Mouse (Mus musculus) liver, embryonic 14.5 days (tissue): ENCODE measurements around the gene Mast1. TPM values are rescaled to one million over a fixed set of nuclear protein-coding genes. Genes with fewer than 3 reads are reported as not detected.
"Not testable (repeated sequence)": the region's sequence is repeated elsewhere in the genome, so short reads cannot be mapped to it uniquely, and the experiment has no call there.

Experiments used
- ATAC-seq: fragments of 200-750 bp; cut with Nextera tagmentation; 2 replicates; pipeline ENCODE4 v1.8.0; 2017; ENCODE audit warnings: moderate number of reproducible peaks, mild to moderate bottlenecking, moderate library complexity; ENCODE audit not compliant: insufficient read depth
- DNase-seq, 3 experiments: peaks; one replicate each; pipeline ENCODE4 v3.0.0-alpha.2; 2012 to 2013; ENCODE audit warnings: low read depth in 3 of 3, low spot score in 3 of 3
- H3K27ac ChIP-seq: fragments of 300-500 bp; sonication (generic); 2 replicates; pipeline ENCODE4 v1.5.1; 2014; ENCODE audit warnings: moderate library complexity, mild to moderate bottlenecking, control low read depth, inconsistent platforms
- H3K27me3 ChIP-seq: fragments of 300-500 bp; sonication (generic); 2 replicates; pipeline ENCODE4 v1.6.1; 2014; ENCODE audit warnings: mild to moderate bottlenecking, low read length, moderate library complexity; ENCODE audit not compliant: control insufficient read depth, insufficient read depth
- H3K36me3 ChIP-seq: fragments of 300-500 bp; sonication (generic); replicated peaks from 2 replicates; pipeline ENCODE4 v1.6.1; 2014; ENCODE audit warnings: low read depth; ENCODE audit not compliant: control insufficient read depth, insufficient read depth
- H3K4me1 ChIP-seq, 2 experiments: fragments of 200-500 bp in 1 of 2; fragments of 300-500 bp in 1 of 2; sonication (generic) in 1 of 2; replicated peaks; 2 replicates each; pipeline ENCODE4 v1.6.1; 2012 to 2014; ENCODE audit warnings: antibody characterized with exemption in 1 of 2, inconsistent platforms in 1 of 2, low read length in 1 of 2; ENCODE audit not compliant: control insufficient read depth in 2 of 2, insufficient read depth in 2 of 2
- H3K4me2 ChIP-seq: fragments of 300-500 bp; sonication (generic); 2 replicates; pipeline ENCODE4 v1.6.1; 2014; ENCODE audit warnings: low read depth, mild to moderate bottlenecking, control low read depth, moderate library complexity
- H3K4me3 ChIP-seq, 2 experiments: fragments of 200-500 bp in 1 of 2; fragments of 300-500 bp in 1 of 2; sonication (generic) in 1 of 2; 2 replicates each; pipeline ENCODE4 v1.5.1; 2012 to 2014; ENCODE audit warnings: low read depth in 2 of 2, low read length in 2 of 2, mild to moderate bottlenecking in 2 of 2, control low read depth in 1 of 2, inconsistent platforms in 1 of 2, moderate library complexity in 1 of 2; ENCODE audit not compliant: insufficient read depth in 1 of 2
- H3K9ac ChIP-seq: fragments of 300-500 bp; sonication (generic); replicated peaks from 2 replicates; pipeline ENCODE4 v1.6.1; 2014; ENCODE audit warnings: mild to moderate bottlenecking, control low read depth, moderate library complexity
- H3K9me3 ChIP-seq: fragments of 300-500 bp; sonication (generic); 2 replicates; pipeline ENCODE4 v1.6.1; 2016; ENCODE audit warnings: low read length, mixed read lengths; ENCODE audit not compliant: control insufficient read depth
- CTCF ChIP-seq: IDR thresholded peaks from 2 replicates; pipeline ENCODE4 v1.5.1; 2016; ENCODE audit warnings: antibody characterized with exemption, low read depth, control low read depth
- EP300 ChIP-seq: IDR thresholded peaks from 2 replicates; pipeline ENCODE4 v1.6.1; 2016; ENCODE audit warnings: antibody characterized with exemption, low read depth
- WGBS: fragments of 180-500 bp; shearing (Covaris S2); extraction: QIAGEN DNeasy Blood & Tissue Kit; methylation state at CpG from one replicate; pipeline ENCODE4 v1.1.7; 2014; ENCODE audit not compliant: insufficient replicate concordance; 5-methylcytosine and 5-hydroxymethylcytosine counted together
- polyA plus RNA-seq, 2 experiments: library from polyadenylated mRNA; depleted of rRNA in 1 of 2; stranded (reverse) in 1 of 2; unstranded in 1 of 2; fragments of >200 nt; fragmentation: Nextera tagmentation in 1 of 2; extraction: Ambion mirVana in 1 of 2; gene quantifications; 2 replicates each; pipeline versions ENCODE4 v1.2.1 to v1.2.3; 2012 to 2014

Mast1 gene
- polyA plus RNA-seq, 2 experiments = 0.06 to 0.14 TPM

DNA sequence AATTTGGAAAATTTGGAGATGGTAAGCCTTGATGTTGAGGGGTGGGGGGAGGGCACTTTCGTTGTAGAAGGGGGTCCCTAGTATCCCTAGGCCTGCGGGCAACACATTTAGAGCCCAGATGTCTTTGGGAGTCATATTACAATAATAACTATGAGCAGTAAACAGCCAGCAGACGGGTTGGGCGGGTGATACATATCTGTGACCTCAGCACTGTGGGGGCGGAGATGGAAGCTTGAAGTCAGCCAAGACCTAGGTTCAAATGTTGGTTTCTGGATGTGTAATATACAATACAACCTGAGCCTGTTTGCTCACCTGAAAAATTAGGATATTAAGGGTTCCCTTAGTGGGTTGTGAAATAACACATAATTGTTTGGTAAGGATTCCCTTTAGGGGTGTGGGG lies 27.2 kb downstream of the Mast1 start:
- Histone ChIP-seq H3K4me1 (peaks cover 3 to 18% of the 10 kb centered on the region in 2 experiments; a peak in 3 of 4 replicates), H3K9ac (peak overlapping the region; percentile 84; the same call in 1 of the 2 replicates), H3K36me3 (peaks cover 10% of the 10 kb centered on the region), H3K4me2 (peak overlapping the region; percentile 81), H3K27me3 (peaks cover 6% of the 10 kb centered on the region), H3K9me3 (no peaks in the 10 kb centered on the region), H3K4me3 (peak overlapping the region; percentile 66 to 76; a peak in 3 of 4 replicates), H3K27ac (peak overlapping the region; percentile 14)
- WGBS = 51% methylated on average over 5 of the region's 5 CpGs
- DNase-seq = no peak
- ATAC-seq = no peak
- TF ChIP-seq CTCF (no peak), EP300 (no peak)

DNA sequence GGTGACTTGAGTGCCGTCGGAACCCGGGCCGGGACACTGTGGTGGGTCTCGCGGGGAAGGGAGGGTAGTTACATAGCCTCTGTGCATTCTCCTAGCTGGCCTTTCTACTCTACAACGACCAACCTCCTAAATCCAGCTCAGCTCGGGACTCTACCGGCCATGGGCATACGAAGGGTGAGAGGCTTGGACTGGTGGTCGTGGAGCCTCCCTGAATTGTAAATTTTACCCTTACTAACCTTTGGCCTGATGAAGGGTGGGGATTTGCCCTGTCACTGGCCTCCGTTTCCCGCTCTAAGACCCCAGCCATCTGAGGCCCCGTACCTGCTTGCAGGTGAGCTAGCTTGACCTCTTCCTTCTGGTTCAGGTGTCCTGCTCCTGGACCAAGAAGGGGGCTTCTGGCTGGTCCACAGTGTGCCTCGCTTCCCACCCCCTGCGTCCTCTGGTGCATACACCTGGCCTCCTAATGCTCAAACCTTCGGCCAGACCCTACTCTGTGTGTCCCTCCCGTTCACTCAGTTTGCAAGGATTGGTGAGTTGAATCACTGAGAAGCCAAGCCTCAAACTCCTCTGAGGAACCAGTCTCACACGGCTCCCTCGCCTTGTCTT lies 27.9 kb downstream of the Mast1 start:
- H3K27me3 ChIP-seq = peaks cover 6% of the 10 kb centered on the region
- peak overlapping the region; percentile 81 for H3K4me2 ChIP-seq
- no peak for ATAC-seq
- peaks cover 3 to 18% of the 10 kb centered on the region in 2 experiments; a peak in 3 of 4 replicates for H3K4me1 ChIP-seq
- peak overlapping the region; percentile 66 to 76 for H3K4me3 ChIP-seq
- H3K27ac ChIP-seq = peak overlapping the region; percentile 74
- TF ChIP-seq EP300 (no peak), CTCF (no peak)
- H3K9me3 ChIP-seq = no peaks in the 10 kb centered on the region
- WGBS = 41% methylated on average over 20 of the region's 20 CpGs
- H3K36me3 ChIP-seq = peaks cover 17% of the 10 kb centered on the region
- H3K9ac ChIP-seq = peak overlapping the region; percentile 84
- DNase-seq = no peak

DNA sequence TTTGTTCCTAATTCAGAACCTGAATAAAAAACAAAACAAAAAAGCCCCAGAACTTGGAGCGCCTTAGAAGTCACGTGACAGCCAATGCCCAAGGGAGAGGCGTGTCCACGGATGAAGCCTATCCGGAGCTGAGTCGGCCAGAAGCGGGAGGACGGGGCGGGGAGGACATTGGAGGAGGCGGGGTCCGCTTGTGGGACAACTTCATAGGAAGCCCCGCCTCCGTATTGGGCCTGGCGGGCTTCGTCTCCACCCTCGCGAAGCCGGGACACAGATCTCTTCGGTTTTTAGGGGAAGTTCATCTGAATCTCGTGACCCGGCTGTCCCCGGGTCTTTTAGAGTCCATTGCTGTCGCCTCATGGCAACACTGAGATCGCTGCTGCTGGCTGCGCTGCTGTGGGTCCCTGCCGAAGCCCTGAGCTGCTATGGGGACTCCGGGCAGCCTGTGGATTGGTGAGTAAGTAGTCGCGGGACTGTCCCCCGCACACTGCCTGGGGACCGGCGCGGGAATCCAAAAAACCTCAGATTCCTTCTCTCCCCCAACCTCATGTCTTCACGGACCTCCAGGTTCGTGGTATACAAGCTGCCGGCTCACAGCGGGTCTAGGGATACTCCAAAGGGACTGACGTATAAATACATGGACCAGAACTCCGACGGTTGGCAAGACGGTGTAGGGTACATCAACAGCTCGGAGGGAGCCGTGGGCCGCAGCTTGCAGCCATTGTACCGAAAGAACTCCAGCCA lies 28.6 kb downstream of the Mast1 start, which contains the start of gene Dnase2a:
Gene Dnase2a (plus strand): TSS at position 140 of the 741 bp plus-strand sequence.
- peak; percentile 97 for DNase-seq
- Histone ChIP-seq H3K4me2 (peak within 1 kb of the TSS; percentile 81), H3K27me3 (peaks cover 6% of the 10 kb centered on the region), H3K9me3 (no peaks in the 10 kb centered on the region), H3K36me3 (peaks cover 23% of the 10 kb centered on the region), H3K27ac (peak within 1 kb of the TSS; percentile 78), H3K4me3 (peak within 1 kb of the TSS; percentile 66 to 76), H3K4me1 (peaks cover 5 to 20% of the 10 kb centered on the region in 2 experiments), H3K9ac (peak within 1 kb of the TSS; percentile 84)
- no peak for TF ChIP-seq CTCF
- no peak; the same call in 1 of the 2 replicates for TF ChIP-seq EP300
- 1% methylated on average over 45 of the region's 45 CpGs for WGBS
- ATAC-seq = peak; percentile 89

DNA sequence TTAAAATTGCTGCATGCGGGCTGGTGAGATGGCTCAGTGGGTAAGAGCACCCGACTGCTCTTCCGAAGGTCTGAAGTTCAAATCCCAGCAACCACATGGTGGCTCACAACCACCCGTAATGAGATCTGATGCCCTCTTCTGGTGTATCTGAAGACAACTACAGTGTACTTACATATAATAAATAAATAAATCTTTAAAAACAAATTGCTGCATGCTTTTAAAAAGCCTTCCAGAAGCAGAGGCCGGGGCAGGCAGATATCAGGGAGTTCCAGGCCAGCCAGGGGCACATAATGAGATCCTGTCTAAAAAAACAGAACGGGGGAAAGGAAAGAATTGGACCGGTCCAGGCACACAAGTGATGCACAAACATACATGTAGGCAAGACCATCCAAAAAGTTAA lies 29.2 kb downstream of the Mast1 start:
- Histone ChIP-seq H3K9ac (peak overlapping the region; percentile 55), H3K27ac (peak overlapping the region; percentile 78), H3K4me3 (peak overlapping the region; percentile 9 to 66; a peak in 3 of 4 replicates), H3K4me1 (peaks cover 4 to 22% of the 10 kb centered on the region in 2 experiments), H3K36me3 (peaks cover 26% of the 10 kb centered on the region), H3K4me2 (peak overlapping the region; percentile 81)
- peak; percentile 9 for ATAC-seq
- not testable (repeated sequence) for DNase-seq, H3K27me3 ChIP-seq, H3K9me3 ChIP-seq
- TF ChIP-seq CTCF = peak; percentile 26
- 13% methylated on average over 7 of the region's 7 CpGs for WGBS

DNA sequence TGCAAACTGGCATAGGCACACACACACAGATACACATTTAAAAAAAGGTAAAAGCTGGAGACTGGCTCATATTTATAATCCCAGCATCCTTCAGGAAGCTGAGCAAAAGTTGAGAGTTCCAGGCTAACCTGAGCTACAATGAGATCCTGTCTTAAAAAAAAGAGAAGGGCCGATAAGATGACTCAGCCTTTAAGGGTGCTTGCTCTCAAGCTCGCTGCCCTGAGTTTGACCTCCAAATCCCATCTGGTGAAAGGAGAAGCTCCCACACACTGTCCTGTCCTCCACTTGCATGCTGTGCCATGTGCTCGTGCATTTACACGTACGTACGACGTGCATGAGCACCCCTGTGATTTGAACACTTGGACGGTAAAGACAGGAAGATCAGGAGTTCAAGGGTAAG lies 29.7 kb downstream of the Mast1 start:
- Histone ChIP-seq H3K4me3 (no peak overlapping the region), H3K27me3 (peaks cover 4% of the 10 kb centered on the region), H3K27ac (peak overlapping the region; percentile 20), H3K9ac (no peak overlapping the region), H3K4me1 (peaks cover 4 to 22% of the 10 kb centered on the region in 2 experiments), H3K9me3 (no peaks in the 10 kb centered on the region), H3K36me3 (peaks cover 26% of the 10 kb centered on the region), H3K4me2 (no peak overlapping the region; the same call in 1 of the 2 replicates)
- ATAC-seq = no peak
- TF ChIP-seq EP300 (no peak), CTCF (no peak)
- DNase-seq = no peak
- WGBS = 57% methylated on average over 8 of the region's 8 CpGs
